Mouse (Mus musculus) heart, embryonic 10.5 days (tissue): Measurements from ENCODE around the gene Ifi47. TPM values are rescaled to one million over a fixed set of nuclear protein-coding genes. Genes with fewer than 3 reads are reported as not detected.

Experiments
- DNase-seq: peaks from one replicate; pipeline ENCODE4 v3.0.0-alpha.2; 2017; ENCODE audit warnings: low spot score
- H3K27ac ChIP-seq: fragments of 300-500 bp; sonication (generic); 2 replicates; pipeline ENCODE4 v1.5.1; 2016; ENCODE audit warnings: mild to moderate bottlenecking
- H3K27me3 ChIP-seq: fragments of 300-500 bp; sonication (generic); 2 replicates; pipeline ENCODE4 v1.6.1; 2016; ENCODE audit warnings: mild to moderate bottlenecking; ENCODE audit not compliant: poor library complexity, insufficient read depth, severe bottlenecking
- H3K36me3 ChIP-seq: fragments of 300-500 bp; sonication (generic); 2 replicates; pipeline ENCODE4 v1.6.1; 2016; ENCODE audit warnings: mild to moderate bottlenecking, moderate library complexity
- H3K4me1 ChIP-seq: fragments of 300-500 bp; sonication (generic); 2 replicates; pipeline ENCODE4 v1.6.1; 2016; ENCODE audit warnings: mild to moderate bottlenecking
- H3K4me3 ChIP-seq: fragments of 300-500 bp; sonication (generic); 2 replicates; pipeline ENCODE4 v1.5.1; 2016; ENCODE audit warnings: mild to moderate bottlenecking, moderate library complexity
- H3K9me3 ChIP-seq: fragments of 300-500 bp; sonication (generic); 2 replicates; pipeline ENCODE4 v1.6.1; 2016; ENCODE audit warnings: mild to moderate bottlenecking, moderate library complexity
- WGBS: fragments of 180-500 bp; shearing (Covaris S2); methylation state at CpG from one replicate; pipeline ENCODE4 v1.1.7; 2016; 5-methylcytosine and 5-hydroxymethylcytosine counted together
- polyA plus RNA-seq: library from polyadenylated mRNA; unstranded; fragments of >200 nt; fragmentation: Nextera tagmentation; extraction: Ambion mirVana; gene quantifications from 2 replicates; pipeline ENCODE4 v1.2.1, GENCODE M21; 2016

Ifi47 gene
- polyA plus RNA-seq, 1 experiment from 2014 or later, result 0.33 TPM

- H3K4me3 ChIP-seq, result no peak overlapping the region
- no peaks in the 10 kb centered on the region for H3K36me3 ChIP-seq
- no peak overlapping the region for H3K27ac ChIP-seq
- 80% methylated on average over 6 of the region's 6 CpGs for WGBS
- no peaks in the 10 kb centered on the region for H3K4me1 ChIP-seq
- no peak for DNase-seq
- no peaks in the 10 kb centered on the region for H3K27me3 ChIP-seq
- no peaks in the 10 kb centered on the region for H3K9me3 ChIP-seq
Measured at GRCm38 (mm10) chr11:49093861-49094660, 17.7 kb downstream of the Ifi47 start.

GRCm38 (mm10) chr11:49095367-49095766 lies 19.0 kb downstream of the Ifi47 start:
- no peaks in the 10 kb centered on the region for H3K4me1 ChIP-seq
- no peaks in the 10 kb centered on the region for H3K9me3 ChIP-seq
- H3K27ac ChIP-seq, result no peak overlapping the region
- no peaks in the 10 kb centered on the region for H3K27me3 ChIP-seq
- DNase-seq, result peak; percentile 47
- 80% methylated on average over 4 of the region's 4 CpGs for WGBS
- H3K36me3 ChIP-seq, result no peaks in the 10 kb centered on the region
- no peak overlapping the region for H3K4me3 ChIP-seq

- Histone ChIP-seq H3K27me3 (no peaks in the 10 kb centered on the region), H3K36me3 (no peaks in the 10 kb centered on the region), H3K4me3 (no peak overlapping the region), H3K9me3 (no peaks in the 10 kb centered on the region), H3K27ac (no peak overlapping the region), H3K4me1 (0 out of 2 replicates have a peak, but pooled peaks cover 5% of the 10 kb centered on the region)
- DNase-seq, result no peak
- WGBS, result 78% methylated on average over 3 of the region's 3 CpGs
Measured at GRCm38 (mm10) chr11:49100409-49100808, 24.0 kb downstream of the Ifi47 start.

- WGBS, result 33% methylated on average over 5 of the region's 5 CpGs
- DNase-seq, result no peak
- H3K9me3 ChIP-seq, result no peaks in the 10 kb centered on the region
Measured at GRCm38 (mm10) chr11:49101500-49101899, 25.1 kb downstream of the Ifi47 start.

GRCm38 (mm10) chr11:49103047-49103693 lies 26.8 kb downstream of the Ifi47 start:
- peak; percentile 86 for DNase-seq
- Histone ChIP-seq H3K4me1 (0 out of 2 replicates have a peak, but pooled peaks cover 5% of the 10 kb centered on the region), H3K4me3 (no peak overlapping the region), H3K36me3 (no peaks in the 10 kb centered on the region), H3K27ac (no peak overlapping the region), H3K9me3 (no peaks in the 10 kb centered on the region), H3K27me3 (no peaks in the 10 kb centered on the region)
- 18% methylated on average over 8 of the region's 8 CpGs for WGBS

More at GRCm38 (mm10) chr11:49101500-49101899, 25.1 kb downstream of the Ifi47 start:
- Histone ChIP-seq H3K27ac (no peak overlapping the region), H3K36me3 (no peaks in the 10 kb centered on the region), H3K4me1 (0 out of 2 replicates have a peak, but pooled peaks cover 5% of the 10 kb centered on the region), H3K27me3 (no peaks in the 10 kb centered on the region), H3K4me3 (no peak overlapping the region)

- DNase-seq, result peak; percentile 36
- no peak overlapping the region for H3K4me3 ChIP-seq
- no peaks in the 10 kb centered on the region for H3K36me3 ChIP-seq
- no peaks in the 10 kb centered on the region for H3K9me3 ChIP-seq
- WGBS, result 77% methylated on average over 1 of the region's 1 CpGs
- H3K27ac ChIP-seq, result no peak overlapping the region
- 0 out of 2 replicates have a peak, but pooled peaks cover 5% of the 10 kb centered on the region for H3K4me1 ChIP-seq
- no peaks in the 10 kb centered on the region for H3K27me3 ChIP-seq
Measured at GRCm38 (mm10) chr11:49105752-49106151, 29.4 kb downstream of the Ifi47 start.

- no peaks in the 10 kb centered on the region for H3K27me3 ChIP-seq
- H3K9me3 ChIP-seq, result no peaks in the 10 kb centered on the region
- peak; percentile 63 for DNase-seq
- H3K27ac ChIP-seq, result no peak overlapping the region
- no peaks in the 10 kb centered on the region for H3K4me1 ChIP-seq
- no peak overlapping the region for H3K4me3 ChIP-seq
- H3K36me3 ChIP-seq, result no peaks in the 10 kb centered on the region
- whole genome bisulfite sequencing, result 68% methylated on average over 10 of the region's 10 CpGs
Measured at GRCm38 (mm10) chr11:49107650-49108537, 31.5 kb downstream of the Ifi47 start.

GRCm38 (mm10) chr11:49108833-49109232 lies 32.4 kb downstream of the Ifi47 start:
- peak; percentile 71 for DNase-seq

GRCm38 (mm10) chr11:49111000-49111399 lies 34.6 kb downstream of the Ifi47 start:
- peak; percentile 39 for DNase-seq
- Histone ChIP-seq H3K27me3 (no peaks in the 10 kb centered on the region), H3K36me3 (no peaks in the 10 kb centered on the region), H3K27ac (no peak overlapping the region), H3K9me3 (no peaks in the 10 kb centered on the region), H3K4me3 (no peak overlapping the region), H3K4me1 (no peaks in the 10 kb centered on the region)
- 55% methylated on average over 1 of the region's 1 CpGs for WGBS

More at GRCm38 (mm10) chr11:49108833-49109232, 32.4 kb downstream of the Ifi47 start:
- H3K4me1 ChIP-seq, result no peaks in the 10 kb centered on the region
- H3K27me3 ChIP-seq, result no peaks in the 10 kb centered on the region
- no peak overlapping the region for H3K4me3 ChIP-seq
- H3K9me3 ChIP-seq, result no peaks in the 10 kb centered on the region
- no peaks in the 10 kb centered on the region for H3K36me3 ChIP-seq
- no peak overlapping the region for H3K27ac ChIP-seq
- 30% methylated on average over 1 of the region's 1 CpGs for WGBS

- Histone ChIP-seq H3K9me3 (no peaks in the 10 kb centered on the region), H3K4me3 (no peak overlapping the region), H3K36me3 (no peaks in the 10 kb centered on the region), H3K27ac (no peak overlapping the region), H3K4me1 (no peaks in the 10 kb centered on the region), H3K27me3 (no peaks in the 10 kb centered on the region)
- DNase-seq, result peak; percentile 51
- 80% methylated on average over 6 of the region's 6 CpGs for WGBS
Measured at GRCm38 (mm10) chr11:49112624-49113219, 36.3 kb downstream of the Ifi47 start.

- no peaks in the 10 kb centered on the region for H3K36me3 ChIP-seq
- H3K9me3 ChIP-seq, result no peaks in the 10 kb centered on the region
- no peak overlapping the region for H3K27ac ChIP-seq
- H3K4me3 ChIP-seq, result no peak overlapping the region
- H3K27me3 ChIP-seq, result no peaks in the 10 kb centered on the region
- H3K4me1 ChIP-seq, result no peaks in the 10 kb centered on the region
- WGBS, result 60% methylated on average over 2 of the region's 2 CpGs
- peak; percentile 24 for DNase-seq
Measured at GRCm38 (mm10) chr11:49114158-49114557, 37.8 kb downstream of the Ifi47 start.

GRCm38 (mm10) chr11:49114774-49115173 lies 38.4 kb downstream of the Ifi47 start, which contains the start of gene Olfr1396:
Olfr1396 (minus strand) TSS chr11:49114874.
- Histone ChIP-seq H3K36me3 (no peaks in the 10 kb centered on the region), H3K9me3 (no peaks in the 10 kb centered on the region), H3K27ac (no peak within 1 kb of the TSS), H3K27me3 (no peaks in the 10 kb centered on the region), H3K4me1 (no peaks in the 10 kb centered on the region), H3K4me3 (no peak within 1 kb of the TSS)
- DNase-seq, result peak; percentile 19
